Mouse (Mus musculus): ENCODE measurements around the gene Ctnna3. TPM values are rescaled to one million over a fixed set of nuclear protein-coding genes. Genes with fewer than 3 reads are reported as not detected.

Ctnna3 gene
- polyA plus RNA-seq, 1 experiment from 2014 or later = 1.1 TPM

GRCm38 (mm10) chr10:63805551-63805950 lies 375.7 kb downstream of the Ctnna3 start:
- H3K4me3 ChIP-seq (replicated peaks; ENCODE audit: low read length) = no peak overlapping the region
- H3K27me3 ChIP-seq (replicated peaks; ENCODE audit: control insufficient read depth, insufficient read depth, low read length) = no peaks in the 10 kb centered on the region
- H3K36me3 ChIP-seq (ENCODE audit: control insufficient read depth, insufficient read depth) = no peaks in the 10 kb centered on the region
- H3K4me1 ChIP-seq (replicated peaks; ENCODE audit: control insufficient read depth, insufficient read depth, low read length) = peaks cover 9% of the 10 kb centered on the region; the same call in 1 of the 2 replicates
- no peak overlapping the region for H3K9ac ChIP-seq (replicated peaks; ENCODE audit: low read depth, low read length)
- no peak overlapping the region for H3K27ac ChIP-seq (ENCODE audit: low read length)
- no peak overlapping the region for H3K4me2 ChIP-seq (ENCODE audit: low read length)
- WGBS = 78% methylated on average over 6 of the region's 6 CpGs
- 0 out of 2 replicates have a peak, but pooled peaks cover 2% of the 10 kb centered on the region for H3K9me3 ChIP-seq (ENCODE audit: control insufficient read depth, low read length)
- 0 out of 2 replicates have a peak, but pooled peaks have one; percentile 32 for ATAC-seq

DNA sequence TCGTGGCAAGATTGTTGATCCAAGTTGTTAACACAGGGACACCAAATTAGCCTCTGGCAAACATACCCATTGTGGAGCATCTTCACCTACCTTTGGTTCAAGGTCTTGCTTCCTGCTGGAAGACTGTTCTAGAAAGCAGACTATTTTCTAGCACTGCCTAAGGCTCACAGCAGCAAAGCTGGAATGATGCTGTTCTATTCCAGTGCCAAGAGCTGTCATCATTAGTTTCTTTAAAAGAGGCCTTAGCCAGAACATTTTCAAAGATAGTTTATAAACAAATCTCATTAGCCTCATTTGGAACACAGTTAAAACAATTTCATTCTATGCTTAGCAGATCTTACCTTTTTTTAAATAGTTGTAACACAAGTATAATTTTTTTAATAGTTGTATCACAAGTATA lies 376.4 kb downstream of the Ctnna3 start:
- no peak for ATAC-seq
- no peak overlapping the region; the same call in 1 of the 2 replicates for H3K27ac ChIP-seq (ENCODE audit: low read length)
- H3K4me3 ChIP-seq (replicated peaks; ENCODE audit: low read length) = no peak overlapping the region
- no peaks in the 10 kb centered on the region for H3K27me3 ChIP-seq (replicated peaks; ENCODE audit: control insufficient read depth, insufficient read depth, low read length)
- WGBS = 91% methylated on average over 1 of the region's 1 CpGs
- H3K9ac ChIP-seq (replicated peaks; ENCODE audit: low read depth, low read length) = no peak overlapping the region
- H3K9me3 ChIP-seq (ENCODE audit: control insufficient read depth, low read length) = 0 out of 2 replicates have a peak, but pooled peaks cover 2% of the 10 kb centered on the region
- no peak overlapping the region for H3K4me2 ChIP-seq (ENCODE audit: low read length)
- no peaks in the 10 kb centered on the region for H3K36me3 ChIP-seq (ENCODE audit: control insufficient read depth, insufficient read depth)
- H3K4me1 ChIP-seq (replicated peaks; ENCODE audit: control insufficient read depth, insufficient read depth, low read length) = peaks cover 9% of the 10 kb centered on the region; the same call in 1 of the 2 replicates

GRCm38 (mm10) chr10:63810043-63810617 lies 380.2 kb downstream of the Ctnna3 start:
- no peak for ATAC-seq
- no peaks in the 10 kb centered on the region for H3K4me1 ChIP-seq (replicated peaks; ENCODE audit: control insufficient read depth, insufficient read depth, low read length)
- no peaks in the 10 kb centered on the region for H3K36me3 ChIP-seq (ENCODE audit: control insufficient read depth, insufficient read depth)
- no peak overlapping the region for H3K4me3 ChIP-seq (replicated peaks; ENCODE audit: low read length)
- H3K9me3 ChIP-seq (ENCODE audit: control insufficient read depth, low read length) = no peaks in the 10 kb centered on the region
- 16% methylated on average over 9 of the region's 9 CpGs for WGBS
- no peaks in the 10 kb centered on the region for H3K27me3 ChIP-seq (replicated peaks; ENCODE audit: control insufficient read depth, insufficient read depth, low read length)
- H3K9ac ChIP-seq (replicated peaks; ENCODE audit: low read depth, low read length) = no peak overlapping the region
- no peak overlapping the region for H3K27ac ChIP-seq (ENCODE audit: low read length)
- no peak overlapping the region for H3K4me2 ChIP-seq (ENCODE audit: low read length)

DNA sequence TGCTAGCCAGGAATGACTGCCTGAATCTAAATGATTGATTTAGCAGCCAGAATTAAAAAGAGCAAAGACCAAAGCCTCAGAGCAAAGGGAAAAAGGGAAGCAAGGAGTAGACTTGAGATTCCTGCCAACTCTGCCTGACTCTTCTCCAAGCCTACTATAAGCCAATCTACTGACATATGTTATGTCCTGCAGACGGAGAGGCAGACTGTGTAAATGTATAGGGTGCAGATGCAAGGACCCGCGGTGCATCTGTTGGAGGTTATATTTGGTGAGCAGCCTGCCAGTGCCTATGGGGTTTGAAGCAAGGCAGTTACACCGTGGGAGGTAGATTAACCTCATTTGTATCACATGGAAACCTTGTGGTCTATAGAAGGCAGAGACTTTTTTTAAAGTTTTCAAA lies 409.1 kb downstream of the Ctnna3 start:
- Histone ChIP-seq H3K4me2 (ENCODE audit: low read length) (no peak overlapping the region), H3K9ac (replicated peaks; ENCODE audit: low read depth, low read length) (no peak overlapping the region), H3K4me1 (replicated peaks; ENCODE audit: control insufficient read depth, insufficient read depth, low read length) (peaks cover 7% of the 10 kb centered on the region; the same call in 1 of the 2 replicates), H3K27me3 (replicated peaks; ENCODE audit: control insufficient read depth, insufficient read depth, low read length) (no peaks in the 10 kb centered on the region), H3K36me3 (ENCODE audit: control insufficient read depth, insufficient read depth) (no peaks in the 10 kb centered on the region), H3K9me3 (ENCODE audit: control insufficient read depth, low read length) (no peaks in the 10 kb centered on the region), H3K4me3 (replicated peaks; ENCODE audit: low read length) (no peak overlapping the region), H3K27ac (ENCODE audit: low read length) (no peak overlapping the region; the same call in 1 of the 2 replicates)
- WGBS = 62% methylated on average over 4 of the region's 4 CpGs
- peak; percentile 75 for ATAC-seq

- Histone ChIP-seq H3K27me3 (replicated peaks; ENCODE audit: control insufficient read depth, insufficient read depth, low read length) (no peaks in the 10 kb centered on the region), H3K36me3 (ENCODE audit: control insufficient read depth, insufficient read depth) (no peaks in the 10 kb centered on the region), H3K4me1 (replicated peaks; ENCODE audit: control insufficient read depth, insufficient read depth, low read length) (no peaks in the 10 kb centered on the region), H3K4me2 (ENCODE audit: low read length) (no peak overlapping the region), H3K9ac (replicated peaks; ENCODE audit: low read depth, low read length) (no peak overlapping the region), H3K4me3 (replicated peaks; ENCODE audit: low read length) (no peak overlapping the region), H3K9me3 (ENCODE audit: control insufficient read depth, low read length) (no peaks in the 10 kb centered on the region), H3K27ac (ENCODE audit: low read length) (no peak overlapping the region)
- no peak for ATAC-seq
- 89% methylated on average over 4 of the region's 4 CpGs for WGBS
These were observed 422.0 kb downstream of the Ctnna3 start for GRCm38 (mm10) chr10:63851946-63852345.

DNA sequence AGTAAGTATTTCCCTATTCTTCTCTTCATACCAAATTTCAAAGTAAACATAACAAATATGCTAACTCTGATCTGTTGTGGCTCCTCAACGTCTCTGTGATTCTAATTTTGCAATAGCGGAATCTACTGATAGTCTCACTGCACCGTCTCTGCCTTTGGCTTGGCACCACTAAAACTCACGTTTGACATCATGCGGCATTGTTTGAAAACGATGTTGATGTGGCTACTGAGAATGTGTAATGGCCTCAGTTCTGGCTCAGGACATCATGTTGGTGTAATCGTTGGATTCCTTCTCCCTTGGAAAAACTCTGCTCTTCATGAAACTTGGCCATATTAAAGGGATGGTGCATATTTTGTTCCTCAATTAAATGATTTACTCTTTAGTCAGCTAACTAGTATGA lies 439.2 kb downstream of the Ctnna3 start:
- Histone ChIP-seq H3K36me3 (ENCODE audit: control insufficient read depth, insufficient read depth) (no peaks in the 10 kb centered on the region), H3K9me3 (ENCODE audit: control insufficient read depth, low read length) (no peaks in the 10 kb centered on the region), H3K4me2 (ENCODE audit: low read length) (no peak overlapping the region), H3K9ac (replicated peaks; ENCODE audit: low read depth, low read length) (no peak overlapping the region), H3K4me1 (replicated peaks; ENCODE audit: control insufficient read depth, insufficient read depth, low read length) (no peaks in the 10 kb centered on the region), H3K4me3 (replicated peaks; ENCODE audit: low read length) (no peak overlapping the region), H3K27me3 (replicated peaks; ENCODE audit: control insufficient read depth, insufficient read depth, low read length) (no peaks in the 10 kb centered on the region), H3K27ac (ENCODE audit: low read length) (no peak overlapping the region)
- 81% methylated on average over 7 of the region's 7 CpGs for WGBS
- ATAC-seq = no peak

GRCm38 (mm10) chr10:63880462-63880903 lies 450.6 kb downstream of the Ctnna3 start:
- WGBS = 25% methylated on average over 5 of the region's 5 CpGs
- Histone ChIP-seq H3K4me2 (ENCODE audit: low read length) (no peak overlapping the region), H3K27ac (ENCODE audit: low read length) (no peak overlapping the region), H3K4me1 (replicated peaks; ENCODE audit: control insufficient read depth, insufficient read depth, low read length) (no peaks in the 10 kb centered on the region; the same call in 1 of the 2 replicates), H3K36me3 (ENCODE audit: control insufficient read depth, insufficient read depth) (no peaks in the 10 kb centered on the region), H3K4me3 (replicated peaks; ENCODE audit: low read length) (no peak overlapping the region), H3K9ac (replicated peaks; ENCODE audit: low read depth, low read length) (no peak overlapping the region), H3K9me3 (ENCODE audit: control insufficient read depth, low read length) (no peaks in the 10 kb centered on the region), H3K27me3 (replicated peaks; ENCODE audit: control insufficient read depth, insufficient read depth, low read length) (no peaks in the 10 kb centered on the region)
- ATAC-seq = peak; percentile 94

GRCm38 (mm10) chr10:63886449-63887088 lies 456.7 kb downstream of the Ctnna3 start:
- peak; percentile 59 for ATAC-seq
- WGBS = 71% methylated on average over 23 of the region's 23 CpGs
- Histone ChIP-seq H3K27me3 (replicated peaks; ENCODE audit: control insufficient read depth, insufficient read depth, low read length) (no peaks in the 10 kb centered on the region), H3K4me2 (ENCODE audit: low read length) (peak overlapping the region; percentile 43), H3K27ac (ENCODE audit: low read length) (peak overlapping the region; percentile 37; the same call in 1 of the 2 replicates), H3K9me3 (ENCODE audit: control insufficient read depth, low read length) (no peaks in the 10 kb centered on the region), H3K36me3 (ENCODE audit: control insufficient read depth, insufficient read depth) (no peaks in the 10 kb centered on the region), H3K4me3 (replicated peaks; ENCODE audit: low read length) (0 out of 2 replicates have a peak overlapping the region, but pooled peaks have one; percentile 8), H3K4me1 (replicated peaks; ENCODE audit: control insufficient read depth, insufficient read depth, low read length) (0 out of 2 replicates have a peak, but pooled peaks cover 2% of the 10 kb centered on the region), H3K9ac (replicated peaks; ENCODE audit: low read depth, low read length) (no peak overlapping the region)

DNA sequence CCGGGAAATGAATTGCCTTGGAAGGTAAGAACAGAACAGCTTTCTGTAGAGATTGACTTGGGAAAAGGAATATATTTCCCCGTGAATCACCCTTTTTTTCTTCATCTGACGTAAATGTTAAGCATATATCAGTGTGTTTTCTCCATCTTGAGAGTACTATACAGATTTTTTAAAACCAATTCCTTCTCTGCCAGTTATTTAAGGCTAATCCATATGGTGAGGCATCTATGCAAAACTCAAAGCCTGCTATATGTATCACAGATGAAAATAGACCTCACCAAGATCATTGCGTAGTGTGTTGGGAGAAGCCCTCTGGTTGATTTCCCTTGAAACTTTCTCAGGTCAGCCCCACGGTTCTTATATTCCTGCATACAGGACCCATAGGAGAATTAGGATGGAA lies 464.7 kb downstream of the Ctnna3 start:
- WGBS = 85% methylated on average over 5 of the region's 5 CpGs
- no peak for ATAC-seq
- H3K27me3 ChIP-seq (replicated peaks; ENCODE audit: control insufficient read depth, insufficient read depth, low read length) = no peaks in the 10 kb centered on the region

More for the DNA sequence above, 464.7 kb downstream of the Ctnna3 start:
- no peaks in the 10 kb centered on the region for H3K9me3 ChIP-seq (ENCODE audit: control insufficient read depth, low read length)
- H3K9ac ChIP-seq (replicated peaks; ENCODE audit: low read depth, low read length) = no peak overlapping the region
- no peaks in the 10 kb centered on the region for H3K4me1 ChIP-seq (replicated peaks; ENCODE audit: control insufficient read depth, insufficient read depth, low read length)
- no peak overlapping the region for H3K4me3 ChIP-seq (replicated peaks; ENCODE audit: low read length)
- no peak overlapping the region for H3K27ac ChIP-seq (ENCODE audit: low read length)
- H3K36me3 ChIP-seq (ENCODE audit: control insufficient read depth, insufficient read depth) = no peaks in the 10 kb centered on the region
- no peak overlapping the region for H3K4me2 ChIP-seq (ENCODE audit: low read length)
